Mouse (Mus musculus): ENCODE results near the gene Lcp1. TPM values are rescaled to one million over a fixed set of nuclear protein-coding genes. Genes with fewer than 3 reads are reported as not detected.

The Lcp1 gene
- polyA plus RNA-seq, 1 experiment from 2014 or later, result 23.4 TPM

GRCm38 (mm10) chr14:75195530-75195929 lies 64.6 kb downstream of the Lcp1 start:
- Histone ChIP-seq H3K27ac (ENCODE audit: low read length) (no peak overlapping the region), H3K9ac (replicated peaks; ENCODE audit: low read length) (no peak overlapping the region), H3K4me3 (ENCODE audit: low read length) (no peak overlapping the region), H3K36me3 (ENCODE audit: insufficient read depth, low read length) (no peaks in the 10 kb centered on the region), H3K4me2 (replicated peaks; ENCODE audit: low read depth, low read length) (no peak overlapping the region), H3K27me3 (ENCODE audit: insufficient read depth, low read length) (no peaks in the 10 kb centered on the region), H3K9me3 (ENCODE audit: low read length) (no peaks in the 10 kb centered on the region), H3K4me1 (ENCODE audit: insufficient read depth, low read length) (no peaks in the 10 kb centered on the region)
- ATAC-seq (ENCODE audit: low FRiP score, low TSS enrichment), result no peak
- WGBS, result 88% methylated on average over 5 of the region's 5 CpGs

GRCm38 (mm10) chr14:75197027-75197426 lies 66.1 kb downstream of the Lcp1 start:
- no peak overlapping the region for H3K9ac ChIP-seq (replicated peaks; ENCODE audit: low read length)
- no peak overlapping the region for H3K4me2 ChIP-seq (replicated peaks; ENCODE audit: low read depth, low read length)
- H3K36me3 ChIP-seq (ENCODE audit: insufficient read depth, low read length), result no peaks in the 10 kb centered on the region
- H3K27me3 ChIP-seq (ENCODE audit: insufficient read depth, low read length), result no peaks in the 10 kb centered on the region
- H3K4me1 ChIP-seq (ENCODE audit: insufficient read depth, low read length), result no peaks in the 10 kb centered on the region
- no peak for ATAC-seq (ENCODE audit: low FRiP score, low TSS enrichment)
- no peak overlapping the region for H3K27ac ChIP-seq (ENCODE audit: low read length)
- peaks cover 3% of the 10 kb centered on the region; the same call in 1 of the 2 replicates for H3K9me3 ChIP-seq (ENCODE audit: low read length)
- H3K4me3 ChIP-seq (ENCODE audit: low read length), result no peak overlapping the region
- WGBS, result 41% methylated on average over 5 of the region's 5 CpGs

- ATAC-seq (ENCODE audit: low FRiP score, low TSS enrichment), result no peak
- Histone ChIP-seq H3K27me3 (ENCODE audit: insufficient read depth, low read length) (no peaks in the 10 kb centered on the region), H3K9me3 (ENCODE audit: low read length) (peaks cover 3% of the 10 kb centered on the region; the same call in 1 of the 2 replicates), H3K4me1 (ENCODE audit: insufficient read depth, low read length) (no peaks in the 10 kb centered on the region), H3K36me3 (ENCODE audit: insufficient read depth, low read length) (no peaks in the 10 kb centered on the region), H3K9ac (replicated peaks; ENCODE audit: low read length) (no peak overlapping the region), H3K4me2 (replicated peaks; ENCODE audit: low read depth, low read length) (no peak overlapping the region), H3K4me3 (ENCODE audit: low read length) (no peak overlapping the region), H3K27ac (ENCODE audit: low read length) (no peak overlapping the region)
- 61% methylated on average over 7 of the region's 7 CpGs for WGBS
Observed at GRCm38 (mm10) chr14:75197660-75198059, 66.8 kb downstream of the Lcp1 start.

GRCm38 (mm10) chr14:75205363-75206051 lies 74.6 kb downstream of the Lcp1 start:
- no peaks in the 10 kb centered on the region for H3K4me1 ChIP-seq (ENCODE audit: insufficient read depth, low read length)
- H3K4me3 ChIP-seq (ENCODE audit: low read length), result no peak overlapping the region
- no peak for ATAC-seq (ENCODE audit: low FRiP score, low TSS enrichment)
- H3K36me3 ChIP-seq (ENCODE audit: insufficient read depth, low read length), result no peaks in the 10 kb centered on the region
- no peak overlapping the region for H3K27ac ChIP-seq (ENCODE audit: low read length)
- no peak overlapping the region for H3K4me2 ChIP-seq (replicated peaks; ENCODE audit: low read depth, low read length)
- H3K9me3 ChIP-seq (ENCODE audit: low read length), result peaks cover 3% of the 10 kb centered on the region; the same call in 1 of the 2 replicates
- no peak overlapping the region for H3K9ac ChIP-seq (replicated peaks; ENCODE audit: low read length)
- WGBS, result 62% methylated on average over 6 of the region's 6 CpGs
- H3K27me3 ChIP-seq (ENCODE audit: insufficient read depth, low read length), result no peaks in the 10 kb centered on the region

GRCm38 (mm10) chr14:75206307-75206706 lies 75.4 kb downstream of the Lcp1 start:
- WGBS, result 92% methylated on average over 4 of the region's 4 CpGs
- Histone ChIP-seq H3K4me2 (replicated peaks; ENCODE audit: low read depth, low read length) (no peak overlapping the region), H3K27ac (ENCODE audit: low read length) (no peak overlapping the region), H3K9ac (replicated peaks; ENCODE audit: low read length) (no peak overlapping the region), H3K4me3 (ENCODE audit: low read length) (no peak overlapping the region), H3K36me3 (ENCODE audit: insufficient read depth, low read length) (no peaks in the 10 kb centered on the region), H3K9me3 (ENCODE audit: low read length) (peaks cover 3% of the 10 kb centered on the region; the same call in 1 of the 2 replicates), H3K27me3 (ENCODE audit: insufficient read depth, low read length) (no peaks in the 10 kb centered on the region), H3K4me1 (ENCODE audit: insufficient read depth, low read length) (no peaks in the 10 kb centered on the region)
- ATAC-seq (ENCODE audit: low FRiP score, low TSS enrichment), result no peak

GRCm38 (mm10) chr14:75208572-75209151 lies 77.8 kb downstream of the Lcp1 start:
- no peaks in the 10 kb centered on the region for H3K36me3 ChIP-seq (ENCODE audit: insufficient read depth, low read length)
- H3K27me3 ChIP-seq (ENCODE audit: insufficient read depth, low read length), result no peaks in the 10 kb centered on the region
- no peak overlapping the region for H3K4me2 ChIP-seq (replicated peaks; ENCODE audit: low read depth, low read length)
- H3K4me1 ChIP-seq (ENCODE audit: insufficient read depth, low read length), result no peaks in the 10 kb centered on the region
- H3K9ac ChIP-seq (replicated peaks; ENCODE audit: low read length), result no peak overlapping the region
- no peak overlapping the region for H3K27ac ChIP-seq (ENCODE audit: low read length)
- ATAC-seq (ENCODE audit: low FRiP score, low TSS enrichment), result no peak
- no peaks in the 10 kb centered on the region for H3K9me3 ChIP-seq (ENCODE audit: low read length)
- WGBS, result 62% methylated on average over 6 of the region's 6 CpGs
- no peak overlapping the region for H3K4me3 ChIP-seq (ENCODE audit: low read length)

GRCm38 (mm10) chr14:75213752-75214151 lies 82.9 kb downstream of the Lcp1 start:
- 78% methylated on average over 11 of the region's 11 CpGs for WGBS
- H3K36me3 ChIP-seq (ENCODE audit: insufficient read depth, low read length), result no peaks in the 10 kb centered on the region

GRCm38 (mm10) chr14:75218843-75219242 lies 87.9 kb downstream of the Lcp1 start:
- H3K27ac ChIP-seq (ENCODE audit: low read length), result no peak overlapping the region
- H3K27me3 ChIP-seq (ENCODE audit: insufficient read depth, low read length), result no peaks in the 10 kb centered on the region
- H3K9ac ChIP-seq (replicated peaks; ENCODE audit: low read length), result no peak overlapping the region
- H3K4me3 ChIP-seq (ENCODE audit: low read length), result no peak overlapping the region
- no peaks in the 10 kb centered on the region for H3K9me3 ChIP-seq (ENCODE audit: low read length)
- no peak overlapping the region for H3K4me2 ChIP-seq (replicated peaks; ENCODE audit: low read depth, low read length)
- H3K4me1 ChIP-seq (ENCODE audit: insufficient read depth, low read length), result no peaks in the 10 kb centered on the region
- no peak for ATAC-seq (ENCODE audit: low FRiP score, low TSS enrichment)
- 97% methylated on average over 2 of the region's 2 CpGs for WGBS
- no peaks in the 10 kb centered on the region for H3K36me3 ChIP-seq (ENCODE audit: insufficient read depth, low read length)

More at GRCm38 (mm10) chr14:75213752-75214151, 82.9 kb downstream of the Lcp1 start:
- H3K9ac ChIP-seq (replicated peaks; ENCODE audit: low read length), result no peak overlapping the region
- no peak overlapping the region for H3K4me3 ChIP-seq (ENCODE audit: low read length)
- H3K4me1 ChIP-seq (ENCODE audit: insufficient read depth, low read length), result no peaks in the 10 kb centered on the region
- H3K27ac ChIP-seq (ENCODE audit: low read length), result no peak overlapping the region
- H3K9me3 ChIP-seq (ENCODE audit: low read length), result no peaks in the 10 kb centered on the region
- H3K27me3 ChIP-seq (ENCODE audit: insufficient read depth, low read length), result no peaks in the 10 kb centered on the region
- ATAC-seq (ENCODE audit: low FRiP score, low TSS enrichment), result no peak
- H3K4me2 ChIP-seq (replicated peaks; ENCODE audit: low read depth, low read length), result no peak overlapping the region

- no peak overlapping the region for H3K4me2 ChIP-seq (replicated peaks; ENCODE audit: low read depth, low read length)
- H3K36me3 ChIP-seq (ENCODE audit: insufficient read depth, low read length), result no peaks in the 10 kb centered on the region
- 72% methylated on average over 5 of the region's 5 CpGs for WGBS
- no peak overlapping the region for H3K27ac ChIP-seq (ENCODE audit: low read length)
- H3K4me3 ChIP-seq (ENCODE audit: low read length), result no peak overlapping the region
- H3K9me3 ChIP-seq (ENCODE audit: low read length), result no peaks in the 10 kb centered on the region
- no peaks in the 10 kb centered on the region for H3K27me3 ChIP-seq (ENCODE audit: insufficient read depth, low read length)
- H3K4me1 ChIP-seq (ENCODE audit: insufficient read depth, low read length), result no peaks in the 10 kb centered on the region
- ATAC-seq (ENCODE audit: low FRiP score, low TSS enrichment), result no peak
- no peak overlapping the region for H3K9ac ChIP-seq (replicated peaks; ENCODE audit: low read length)
Observed at GRCm38 (mm10) chr14:75219250-75219913, 88.5 kb downstream of the Lcp1 start.

GRCm38 (mm10) chr14:75222386-75222785 lies 91.5 kb downstream of the Lcp1 start:
- no peak overlapping the region for H3K4me3 ChIP-seq (ENCODE audit: low read length)
- H3K9me3 ChIP-seq (ENCODE audit: low read length), result no peaks in the 10 kb centered on the region
- no peak overlapping the region for H3K4me2 ChIP-seq (replicated peaks; ENCODE audit: low read depth, low read length)
- no peak overlapping the region for H3K27ac ChIP-seq (ENCODE audit: low read length)
- ATAC-seq (ENCODE audit: low FRiP score, low TSS enrichment), result no peak
- no peaks in the 10 kb centered on the region for H3K4me1 ChIP-seq (ENCODE audit: insufficient read depth, low read length)
- H3K9ac ChIP-seq (replicated peaks; ENCODE audit: low read length), result no peak overlapping the region
- no peaks in the 10 kb centered on the region for H3K36me3 ChIP-seq (ENCODE audit: insufficient read depth, low read length)
- 75% methylated on average over 6 of the region's 6 CpGs for whole genome bisulfite sequencing
- no peaks in the 10 kb centered on the region for H3K27me3 ChIP-seq (ENCODE audit: insufficient read depth, low read length)

Measured in kidney, embryonic 16.5 days (tissue).